Mouse (Mus musculus) MEL (cell line): ENCODE results near the gene Mis18a. TPM values are rescaled to one million over a fixed set of nuclear protein-coding genes. Genes with fewer than 3 reads are reported as not detected.

ENCODE experiments used
- DNase-seq: peaks from one replicate; pipeline ENCODE4 v3.0.0; 2011; ENCODE audit warnings: low read depth, low spot score
- H3K27ac ChIP-seq: 2 replicates; pipeline ENCODE4 v1.5.1; 2012; ENCODE audit warnings: low read depth, mild to moderate bottlenecking, control low read depth, low read length, moderate library complexity; ENCODE audit not compliant: control insufficient read depth
- H3K27me3 ChIP-seq, 2 experiments: fragments of 150-350 bp in 1 of 2; sonication (generic) in 1 of 2; 2 replicates each; pipeline ENCODE4 v1.6.1; 2012; ENCODE audit warnings: low read length in 2 of 2, mild to moderate bottlenecking in 2 of 2, improper control_type of control experiment in 1 of 2, moderate library complexity in 1 of 2; ENCODE audit not compliant: insufficient read depth in 2 of 2, control insufficient read depth in 1 of 2
- H3K36me3 ChIP-seq, 2 experiments: 2 replicates each; pipeline ENCODE4 v1.6.1; 2012 to 2014; ENCODE audit warnings: low read length in 2 of 2, improper control_type of control experiment in 1 of 2, inconsistent platforms in 1 of 2, mild to moderate bottlenecking in 1 of 2; ENCODE audit not compliant: insufficient read depth in 2 of 2, control insufficient read depth in 1 of 2
- H3K4me1 ChIP-seq, 2 experiments: fragments of 150-350 bp in 1 of 2; sonication (generic) in 1 of 2; 2 replicates each; pipeline ENCODE4 v1.6.1; 2012; ENCODE audit warnings: low read length in 2 of 2, improper control_type of control experiment in 1 of 2, mild to moderate bottlenecking in 1 of 2; ENCODE audit not compliant: insufficient read depth in 2 of 2, control insufficient read depth in 1 of 2
- H3K4me3 ChIP-seq, 2 experiments: fragments of 150-350 bp in 1 of 2; sonication (generic) in 1 of 2; 2 replicates each; pipeline ENCODE4 v1.5.1; 2012; ENCODE audit warnings: low read depth in 2 of 2, low read length in 2 of 2, mild to moderate bottlenecking in 2 of 2, moderate library complexity in 2 of 2, control low read depth in 1 of 2, improper control_type of control experiment in 1 of 2; ENCODE audit not compliant: control insufficient read depth in 1 of 2, insufficient read depth in 1 of 2
- H3K79me2 ChIP-seq: 2 replicates; pipeline ENCODE4 v1.6.1; 2012; ENCODE audit warnings: mild to moderate bottlenecking, low read length, moderate library complexity; ENCODE audit not compliant: control insufficient read depth, poor library complexity, insufficient read depth
- H3K9ac ChIP-seq: 2 replicates; pipeline ENCODE4 v1.6.1; 2012; ENCODE audit warnings: low read depth, mild to moderate bottlenecking, control low read depth, low read length, moderate library complexity; ENCODE audit not compliant: control insufficient read depth, poor library complexity, severe bottlenecking
- H3K9me3 ChIP-seq: fragments of 150-350 bp; sonication (generic); replicated peaks from 2 replicates; pipeline ENCODE4 v1.6.1; 2012; ENCODE audit warnings: mild to moderate bottlenecking, low read length, improper control_type of control experiment, moderate library complexity; ENCODE audit not compliant: insufficient read depth
- ELF1 ChIP-seq: IDR thresholded peaks from 2 replicates; pipeline ENCODE4 v1.6.1; 2014; ENCODE audit warnings: low read depth, mild to moderate bottlenecking, inconsistent platforms, low read length, improper control_type of control experiment, moderate library complexity
- GATA1 ChIP-seq: IDR thresholded peaks from 2 replicates; pipeline ENCODE4 v1.6.1; 2011; ENCODE audit warnings: low read depth, low read length, improper control_type of control experiment
- HCFC1 ChIP-seq: IDR thresholded peaks from 2 replicates; pipeline ENCODE4 v1.6.1; 2012; ENCODE audit warnings: low read depth, mild to moderate bottlenecking, inconsistent platforms, low read length, improper control_type of control experiment, moderate library complexity
- JUND ChIP-seq: IDR thresholded peaks from 2 replicates; pipeline ENCODE4 v1.6.1; 2011; ENCODE audit warnings: low read depth, mild to moderate bottlenecking, improper control_type of control experiment, low read length
- MAFK ChIP-seq: IDR thresholded peaks from 2 replicates; pipeline ENCODE4 v1.6.1; 2011; ENCODE audit warnings: low read depth, mild to moderate bottlenecking, low read length, improper control_type of control experiment, borderline replicate concordance
- MAZ ChIP-seq: IDR thresholded peaks from 2 replicates; pipeline ENCODE4 v1.6.1; 2012; ENCODE audit warnings: low read depth, mild to moderate bottlenecking, inconsistent platforms, low read length, improper control_type of control experiment
- MEF2A ChIP-seq: IDR thresholded peaks from 2 replicates; pipeline ENCODE4 v1.6.1; 2014; ENCODE audit warnings: low read depth, mild to moderate bottlenecking, inconsistent platforms, low read length, improper control_type of control experiment; ENCODE audit not compliant: poor library complexity, insufficient replicate concordance, severe bottlenecking; ENCODE audit errors: extremely low read depth
- MYC ChIP-seq: IDR thresholded peaks from 2 replicates; pipeline ENCODE4 v1.6.1; 2011; ENCODE audit warnings: low read depth, mild to moderate bottlenecking, low read length, improper control_type of control experiment, moderate library complexity
- NELFE ChIP-seq: IDR thresholded peaks from 2 replicates; pipeline ENCODE4 v1.6.1; 2011; ENCODE audit warnings: low read depth, low read length, improper control_type of control experiment
- NRF1 ChIP-seq: IDR thresholded peaks from 2 replicates; pipeline ENCODE4 v1.6.1; 2014; ENCODE audit warnings: low read depth, mild to moderate bottlenecking, inconsistent platforms, low read length, improper control_type of control experiment, moderate library complexity; ENCODE audit not compliant: poor library complexity, insufficient read depth, severe bottlenecking
- POLR2AphosphoS5 ChIP-seq: IDR thresholded peaks from 2 replicates; pipeline ENCODE4 v1.6.1; 2012; ENCODE audit warnings: low read depth, borderline replicate concordance, mild to moderate bottlenecking, inconsistent platforms, low read length, moderate library complexity, mixed read lengths
- RCOR1 ChIP-seq: IDR thresholded peaks from 2 replicates; pipeline ENCODE4 v1.6.1; 2012; ENCODE audit warnings: low read depth, mild to moderate bottlenecking, inconsistent platforms, low read length, improper control_type of control experiment
- SMC3 ChIP-seq: IDR thresholded peaks from 2 replicates; pipeline ENCODE4 v1.6.1; 2011; ENCODE audit warnings: low read depth, low read length, improper control_type of control experiment
- TAL1 ChIP-seq: IDR thresholded peaks from 2 replicates; pipeline ENCODE4 v1.6.1; 2012; ENCODE audit warnings: mild to moderate bottlenecking, inconsistent platforms, low read length, moderate library complexity, mixed read lengths
- TCF12 ChIP-seq: IDR thresholded peaks from 2 replicates; pipeline ENCODE4 v1.6.1; 2014; ENCODE audit warnings: low read depth, mild to moderate bottlenecking, inconsistent platforms, low read length, improper control_type of control experiment, moderate library complexity
- USF1 ChIP-seq: IDR thresholded peaks from 2 replicates; pipeline ENCODE4 v1.6.1; 2014; ENCODE audit warnings: low read depth, mild to moderate bottlenecking, inconsistent platforms, low read length, improper control_type of control experiment, moderate library complexity
- ZC3H11A ChIP-seq: IDR thresholded peaks from 2 replicates; pipeline ENCODE4 v1.6.1; 2012; ENCODE audit warnings: low read depth, mild to moderate bottlenecking, inconsistent platforms, low read length, improper control_type of control experiment
- ZKSCAN1 ChIP-seq: IDR thresholded peaks from 2 replicates; pipeline ENCODE4 v1.6.1; 2012; ENCODE audit warnings: low read depth, mild to moderate bottlenecking, inconsistent platforms, low read length, improper control_type of control experiment, moderate library complexity
- ZMIZ1 ChIP-seq: IDR thresholded peaks from 2 replicates; pipeline ENCODE4 v1.6.1; 2012; ENCODE audit warnings: low read depth, mild to moderate bottlenecking, inconsistent platforms, low read length, improper control_type of control experiment, moderate library complexity
- ZNF384 ChIP-seq: IDR thresholded peaks from 2 replicates; pipeline ENCODE4 v1.6.1; 2012; ENCODE audit warnings: low read depth, mild to moderate bottlenecking, inconsistent platforms, low read length, improper control_type of control experiment
- polyA plus RNA-seq, 2 experiments: library from polyadenylated mRNA; stranded (reverse) in 1 of 2; unstranded in 1 of 2; fragments of >175 nt in 1 of 2; fragments of >200 nt in 1 of 2; gene quantifications; 2 replicates each; pipeline versions ENCODE4 v1.2.1 to v1.2.4; 2012; ENCODE audit warnings: low replicate concordance in 2 of 2, low read depth in 1 of 2; ENCODE audit not compliant: insufficient read length in 2 of 2, insufficient read depth in 1 of 2, missing spikeins in 1 of 2
- total RNA-seq: library from RNA; depleted of rRNA; stranded (reverse); fragments of 300-350 nt; gene quantifications from 2 replicates; pipeline ENCODE4 v1.2.3, GENCODE M21; 2012

Gene Mis18a
- total and polyA plus RNA-seq, 3 experiments = 43.8 to 48.3 TPM; not detected in 1

DNA sequence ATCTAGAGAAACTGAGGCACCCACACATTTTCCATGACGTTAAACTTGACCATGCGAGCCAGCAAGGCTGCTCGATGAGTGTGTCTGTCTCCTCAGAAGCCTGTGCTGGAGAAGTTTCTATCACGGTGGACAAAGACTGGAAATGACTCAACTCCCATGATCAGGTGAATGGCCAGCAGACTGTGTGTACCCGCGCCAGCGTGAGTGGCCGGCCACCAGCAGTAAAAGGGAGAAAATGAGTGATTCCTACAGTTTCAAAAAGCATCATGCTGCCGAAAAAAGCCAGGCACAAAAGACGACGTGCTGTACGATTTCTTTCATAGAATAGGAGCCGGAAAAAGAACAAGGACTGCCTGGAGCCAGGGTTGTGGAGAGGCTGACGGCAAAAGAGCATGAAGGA, 27.8 kb downstream of the Mis18a start:
- TF ChIP-seq ZKSCAN1 (no peak), ZNF384 (no peak), NRF1 (no peak), MYC (no peak), MAZ (no peak), HCFC1 (no peak), TCF12 (no peak), SMC3 (no peak), RCOR1 (no peak), POLR2AphosphoS5 (no peak), TAL1 (no peak), NELFE (no peak), GATA1 (no peak), MEF2A (no peak), MAFK (no peak)
- TF ChIP-seq, all 39 proteins: peak for 0
- no peaks in the 10 kb centered on the region for H3K79me2 ChIP-seq
- no peak for DNase-seq
- H3K4me3 ChIP-seq = no peak overlapping the region
- H3K27ac ChIP-seq = no peak overlapping the region
- no peaks in the 10 kb centered on the region for H3K9me3 ChIP-seq
- H3K4me1 ChIP-seq = no peaks in the 10 kb centered on the region
- H3K27me3 ChIP-seq = no peaks in the 10 kb centered on the region
- H3K9ac ChIP-seq = no peak overlapping the region
- H3K36me3 ChIP-seq = no peaks in the 10 kb centered on the region

DNA sequence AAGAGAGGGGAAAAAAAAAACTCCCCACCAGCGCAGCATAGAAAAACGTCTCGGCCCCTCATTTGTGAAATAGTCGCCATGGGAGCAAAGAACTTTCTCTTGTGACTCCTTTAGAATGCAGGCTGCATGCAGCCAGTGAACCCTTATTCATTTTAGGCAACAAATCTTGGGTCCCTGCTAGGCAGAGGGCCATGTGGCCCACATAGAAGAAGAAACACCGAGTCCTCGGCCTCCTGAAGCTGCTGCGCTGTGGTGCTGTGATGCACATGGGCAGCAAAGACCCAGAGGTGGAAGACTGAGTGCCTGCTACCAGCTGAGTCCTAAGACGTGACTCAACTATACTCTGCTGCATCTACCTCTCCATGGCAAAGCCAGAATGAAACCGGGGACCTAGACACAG, 30.9 kb downstream of the Mis18a start:
- Histone ChIP-seq H3K36me3 (no peaks in the 10 kb centered on the region), H3K79me2 (no peaks in the 10 kb centered on the region), H3K27ac (no peak overlapping the region), H3K9me3 (no peaks in the 10 kb centered on the region), H3K9ac (no peak overlapping the region), H3K4me3 (no peak overlapping the region), H3K27me3 (no peaks in the 10 kb centered on the region), H3K4me1 (no peaks in the 10 kb centered on the region)
- TF ChIP-seq ELF1 (no peak), MAZ (no peak), SMC3 (no peak), ZMIZ1 (no peak), POLR2AphosphoS5 (no peak), TAL1 (no peak), USF1 (no peak), JUND (no peak), ZC3H11A (no peak)
- DNase-seq = no peak
